Mouse (Mus musculus) limb, embryonic 14.5 days (tissue): ENCODE measurements around the gene Hacl1. TPM values are rescaled to one million over a fixed set of nuclear protein-coding genes. Genes with fewer than 3 reads are reported as not detected.

ENCODE experiments used
- ATAC-seq: fragments of 200-750 bp; cut with Nextera tagmentation; 2 replicates; pipeline ENCODE4 v1.8.0; 2017; ENCODE audit warnings: low read depth, moderate number of reproducible peaks, moderate TSS enrichment; ENCODE audit not compliant: low FRiP score
- DNase-seq: peaks from one replicate; pipeline ENCODE4 v3.0.0-alpha.2; 2015; ENCODE audit warnings: low spot score
- H3K27ac ChIP-seq: fragments of 300-500 bp; sonication (generic); replicated peaks from 2 replicates; pipeline ENCODE4 v1.5.1; 2014; ENCODE audit warnings: low read depth, mild to moderate bottlenecking, low read length, moderate library complexity, mixed read lengths
- H3K27me3 ChIP-seq: fragments of 300-500 bp; sonication (generic); 2 replicates; pipeline ENCODE4 v1.6.1; 2014; ENCODE audit warnings: low read length, mixed read lengths; ENCODE audit not compliant: control insufficient read depth, insufficient read depth
- H3K36me3 ChIP-seq: fragments of 300-500 bp; sonication (generic); 2 replicates; pipeline ENCODE4 v1.6.1; 2014; ENCODE audit warnings: mild to moderate bottlenecking, low read length, moderate library complexity, mixed read lengths; ENCODE audit not compliant: control insufficient read depth, insufficient read depth
- H3K4me1 ChIP-seq: fragments of 300-500 bp; sonication (generic); 2 replicates; pipeline ENCODE4 v1.6.1; 2014; ENCODE audit warnings: antibody characterized with exemption, low read length, mixed read lengths; ENCODE audit not compliant: control insufficient read depth, insufficient read depth
- H3K4me2 ChIP-seq: fragments of 300-500 bp; sonication (generic); replicated peaks from 2 replicates; pipeline ENCODE4 v1.6.1; 2014; ENCODE audit warnings: low read depth, mild to moderate bottlenecking, low read length, moderate library complexity; ENCODE audit not compliant: severe bottlenecking
- H3K4me3 ChIP-seq: fragments of 300-500 bp; sonication (generic); replicated peaks from 2 replicates; pipeline ENCODE4 v1.5.1; 2014; ENCODE audit warnings: low read length
- H3K9ac ChIP-seq: fragments of 300-500 bp; sonication (generic); 2 replicates; pipeline ENCODE4 v1.6.1; 2014; ENCODE audit warnings: mild to moderate bottlenecking, low read depth, low read length, moderate library complexity; ENCODE audit not compliant: severe bottlenecking
- H3K9me3 ChIP-seq: fragments of 300-500 bp; sonication (generic); 2 replicates; pipeline ENCODE4 v1.6.1; 2016; ENCODE audit warnings: low read length; ENCODE audit not compliant: control insufficient read depth
- POLR2A ChIP-seq: fragments of 200-500 bp; IDR thresholded peaks from 2 replicates; pipeline ENCODE4 v1.8.0; 2012; ENCODE audit warnings: inconsistent platforms, mild to moderate bottlenecking, moderate library complexity, borderline replicate concordance; ENCODE audit not compliant: insufficient read depth, insufficient read length; ENCODE audit errors: extremely low read depth
- WGBS: fragments of 180-500 bp; shearing (Covaris S2); extraction: QIAGEN DNeasy Blood & Tissue Kit; methylation state at CpG from one replicate; pipeline ENCODE4 v1.1.7; 2014; 5-methylcytosine and 5-hydroxymethylcytosine counted together
- polyA plus RNA-seq, 2 experiments: library from polyadenylated mRNA; depleted of rRNA in 1 of 2; stranded (reverse) in 1 of 2; unstranded in 1 of 2; fragments of >200 nt; fragmentation: Nextera tagmentation in 1 of 2; extraction: Ambion mirVana in 1 of 2; gene quantifications; 2 replicates each; pipeline versions ENCODE4 v1.2.1 to v1.2.3; 2012 to 2014

Gene Hacl1
- polyA plus RNA-seq, 2 experiments = 16.5 to 18.2 TPM

GRCm38 (mm10) chr14:31577966-31578735, 62.9 kb downstream of the Hacl1 start:
- H3K36me3 ChIP-seq = no peaks in the 10 kb centered on the region
- no peak for DNase-seq
- no peaks in the 10 kb centered on the region for H3K9me3 ChIP-seq
- no peaks in the 10 kb centered on the region for H3K27me3 ChIP-seq
- TF ChIP-seq POLR2A = no peak
- no peak; the same call in 1 of the 2 replicates for ATAC-seq
- no peak overlapping the region for H3K4me2 ChIP-seq
- no peak overlapping the region for H3K27ac ChIP-seq
- 33% methylated on average over 9 of the region's 9 CpGs for whole genome bisulfite sequencing
- H3K4me3 ChIP-seq = no peak overlapping the region
- no peak overlapping the region for H3K9ac ChIP-seq
- peaks cover 9% of the 10 kb centered on the region; the same call in 1 of the 2 replicates for H3K4me1 ChIP-seq

- ATAC-seq (no peak; the same call in 1 of the 2 replicates), DNase-seq (no peak)
- WGBS = 42% methylated on average over 10 of the region's 10 CpGs
- no peak overlapping the region for H3K4me3 ChIP-seq
- no peak overlapping the region for H3K4me2 ChIP-seq
- no peak for TF ChIP-seq POLR2A
- no peak overlapping the region for H3K9ac ChIP-seq
- H3K4me1 ChIP-seq = peaks cover 9% of the 10 kb centered on the region; the same call in 1 of the 2 replicates
- no peaks in the 10 kb centered on the region for H3K27me3 ChIP-seq
- no peaks in the 10 kb centered on the region for H3K9me3 ChIP-seq
- H3K36me3 ChIP-seq = no peaks in the 10 kb centered on the region
- no peak overlapping the region for H3K27ac ChIP-seq
Measured at GRCm38 (mm10) chr14:31576846-31577697, 64.0 kb downstream of the Hacl1 start.

- no peaks in the 10 kb centered on the region for H3K27me3 ChIP-seq
- H3K4me3 ChIP-seq = no peak overlapping the region
- H3K27ac ChIP-seq = no peak overlapping the region
- WGBS = 61% methylated on average over 9 of the region's 9 CpGs
- H3K36me3 ChIP-seq = no peaks in the 10 kb centered on the region
- ATAC-seq = no peak
- no peak for DNase-seq
- H3K9me3 ChIP-seq = no peaks in the 10 kb centered on the region
- peaks cover 9% of the 10 kb centered on the region; the same call in 1 of the 2 replicates for H3K4me1 ChIP-seq
- no peak overlapping the region for H3K9ac ChIP-seq
- no peak overlapping the region for H3K4me2 ChIP-seq
- TF ChIP-seq POLR2A = no peak
Measured at GRCm38 (mm10) chr14:31575866-31576265, 65.2 kb downstream of the Hacl1 start.

- ATAC-seq = no peak
- no peak for TF ChIP-seq POLR2A
- no peak overlapping the region for H3K4me3 ChIP-seq
Measured at GRCm38 (mm10) chr14:31574903-31575665, 66.0 kb downstream of the Hacl1 start.

More at GRCm38 (mm10) chr14:31574903-31575665, 66.0 kb downstream of the Hacl1 start:
- Histone ChIP-seq H3K36me3 (no peaks in the 10 kb centered on the region), H3K9me3 (no peaks in the 10 kb centered on the region), H3K4me1 (peaks cover 9% of the 10 kb centered on the region; the same call in 1 of the 2 replicates), H3K4me2 (no peak overlapping the region), H3K27ac (no peak overlapping the region), H3K27me3 (no peaks in the 10 kb centered on the region), H3K9ac (no peak overlapping the region)
- 91% methylated on average over 18 of the region's 18 CpGs for WGBS
- no peak for DNase-seq
